Mouse (Mus musculus) lung, adult 2 months (tissue): ENCODE results near the gene Grb7. TPM values are rescaled to one million over a fixed set of nuclear protein-coding genes. Genes with fewer than 3 reads are reported as not detected.

Experiments used
- DNase-seq: peaks from one replicate; pipeline ENCODE4 v3.0.0; 2022
- H3K4me1 ChIP-seq: fragments of 200-500 bp; 2 replicates; pipeline ENCODE4 v1.6.1; 2011; ENCODE audit warnings: low read length; ENCODE audit not compliant: control insufficient read depth, insufficient read depth
- H3K4me3 ChIP-seq: fragments of 200-500 bp; replicated peaks from 2 replicates; pipeline ENCODE3; 2011; ENCODE audit warnings: low read depth, mild to moderate bottlenecking, control low read depth, low read length; ENCODE audit errors: extremely low read depth
- CTCF ChIP-seq: fragments of 200-500 bp; IDR thresholded peaks from 2 replicates; pipeline ENCODE4 v1.5.1; 2011; ENCODE audit warnings: mild to moderate bottlenecking, low read length, control low read depth; ENCODE audit not compliant: insufficient read depth
- POLR2A ChIP-seq: fragments of 200-500 bp; IDR thresholded peaks from 2 replicates; pipeline ENCODE4 v1.6.1; 2011; ENCODE audit warnings: low read depth, mild to moderate bottlenecking, control low read depth, low read length, borderline replicate concordance; ENCODE audit errors: extremely low read depth
- WGBS: fragments of 180-500 bp; shearing (Covaris S2); methylation state at CpG from one replicate; pipeline ENCODE4 v1.1.7; 2018; 5-methylcytosine and 5-hydroxymethylcytosine counted together
- polyA plus RNA-seq: library from polyadenylated mRNA; depleted of rRNA; stranded (reverse); fragments of >200 nt; gene quantifications from 2 replicates; pipeline ENCODE4 v1.2.3, GENCODE M21; 2012

Gene Grb7
- polyA plus RNA-seq, 1 experiment, result 48.9 TPM

- WGBS, result 69% methylated on average over 13 of the region's 13 CpGs
- TF ChIP-seq POLR2A (no peak), CTCF (no peak)
- DNase-seq, result no peak
Measured at GRCm38 (mm10) chr11:98479026-98479939, 33.1 kb downstream of the Grb7 start.

GRCm38 (mm10) chr11:98479940-98480497, 33.8 kb downstream of the Grb7 start:
- TF ChIP-seq POLR2A (no peak), CTCF (no peak)
- Histone ChIP-seq H3K4me3 (no peak overlapping the region), H3K4me1 (no peaks in the 10 kb centered on the region)
- 82% methylated on average over 12 of the region's 12 CpGs for WGBS
- no peak for DNase-seq

More at GRCm38 (mm10) chr11:98479026-98479939, 33.1 kb downstream of the Grb7 start:
- H3K4me1 ChIP-seq, result no peaks in the 10 kb centered on the region
- no peak overlapping the region for H3K4me3 ChIP-seq

- Histone ChIP-seq H3K4me1 (no peaks in the 10 kb centered on the region), H3K4me3 (no peak overlapping the region)
- no peak for DNase-seq
- 52% methylated on average over 6 of the region's 6 CpGs for WGBS
- TF ChIP-seq POLR2A (no peak), CTCF (no peak)
Measured at GRCm38 (mm10) chr11:98481231-98481630, 35.0 kb downstream of the Grb7 start.

GRCm38 (mm10) chr11:98482067-98482466, 35.9 kb downstream of the Grb7 start:
- WGBS, result 79% methylated on average over 10 of the region's 10 CpGs
- DNase-seq, result no peak
- Histone ChIP-seq H3K4me1 (no peaks in the 10 kb centered on the region), H3K4me3 (no peak overlapping the region)
- TF ChIP-seq CTCF (no peak), POLR2A (no peak)

- no peak for DNase-seq
- Histone ChIP-seq H3K4me1 (no peaks in the 10 kb centered on the region), H3K4me3 (no peak overlapping the region)
- TF ChIP-seq CTCF, result no peak
- no peak for TF ChIP-seq POLR2A
- whole genome bisulfite sequencing, result 71% methylated on average over 2 of the region's 2 CpGs
Measured at GRCm38 (mm10) chr11:98485749-98486148, 39.6 kb downstream of the Grb7 start.

- Histone ChIP-seq H3K4me3 (no peak overlapping the region), H3K4me1 (no peaks in the 10 kb centered on the region)
- no peak for TF ChIP-seq POLR2A
- TF ChIP-seq CTCF, result no peak
- DNase-seq, result no peak
- WGBS, result 59% methylated on average over 5 of the region's 5 CpGs
Measured at GRCm38 (mm10) chr11:98487526-98488040, 41.4 kb downstream of the Grb7 start.

- 73% methylated on average over 20 of the region's 20 CpGs for WGBS
- TF ChIP-seq CTCF (no peak), POLR2A (no peak)
- no peak for DNase-seq
- no peaks in the 10 kb centered on the region for H3K4me1 ChIP-seq
- no peak overlapping the region for H3K4me3 ChIP-seq
Measured at GRCm38 (mm10) chr11:98488540-98489234, 42.5 kb downstream of the Grb7 start.

- no peak for DNase-seq
- H3K4me1 ChIP-seq, result no peaks in the 10 kb centered on the region
- no peak for TF ChIP-seq CTCF
- TF ChIP-seq POLR2A, result no peak
- H3K4me3 ChIP-seq, result no peak overlapping the region
- 71% methylated on average over 7 of the region's 7 CpGs for WGBS
Measured at GRCm38 (mm10) chr11:98491571-98491970, 45.4 kb downstream of the Grb7 start.

GRCm38 (mm10) chr11:98492959-98493358, 46.8 kb downstream of the Grb7 start:
- DNase-seq, result no peak
- H3K4me3 ChIP-seq, result no peak overlapping the region
- 17% methylated on average over 7 of the region's 7 CpGs for WGBS

More at GRCm38 (mm10) chr11:98492959-98493358, 46.8 kb downstream of the Grb7 start:
- no peaks in the 10 kb centered on the region for H3K4me1 ChIP-seq
- TF ChIP-seq POLR2A, result no peak
- no peak for TF ChIP-seq CTCF
